Mouse (Mus musculus): ENCODE measurements around the gene Tmem216.

DNA sequence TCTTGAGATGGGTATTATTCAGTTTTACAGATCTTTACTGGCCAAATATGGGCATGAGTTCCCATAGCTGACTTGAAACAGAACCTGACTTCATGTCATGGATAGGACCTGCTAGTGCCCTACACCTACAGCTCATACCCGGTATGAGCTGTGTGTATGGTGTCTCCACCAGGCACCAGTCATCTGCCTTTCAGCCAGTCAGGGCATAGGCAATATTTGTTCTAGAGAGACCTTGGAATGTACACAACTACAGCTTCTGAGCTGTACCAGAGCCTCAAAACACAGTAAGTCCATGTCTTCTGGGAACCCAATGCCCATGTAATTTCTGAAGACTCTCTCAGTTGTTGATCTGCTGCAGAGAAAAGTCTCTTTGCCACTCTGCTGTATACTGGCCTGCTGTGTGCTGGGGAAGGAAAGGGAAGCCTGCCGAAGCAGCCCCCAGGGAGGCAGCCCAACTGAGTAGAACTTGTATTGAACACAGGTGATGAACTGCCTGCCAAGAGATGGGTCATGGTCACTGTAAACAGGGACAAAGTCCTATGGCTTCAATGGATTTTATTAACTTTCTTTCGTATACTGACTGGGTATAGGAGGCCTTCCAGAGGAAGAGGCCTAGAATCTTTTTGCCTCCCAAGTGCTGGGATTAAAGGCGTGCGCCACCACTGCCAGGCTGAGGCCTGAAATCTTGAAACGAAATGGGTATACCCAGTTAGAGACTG lies 35.8 kb upstream of the Tmem216 start:
- TF ChIP-seq CTCF (IDR thresholded peaks at IDR 0.05; ENCODE audit: low read depth), result no peak
- TF ChIP-seq EP300 (IDR thresholded peaks at IDR 0.05; ENCODE audit: low read depth), result no peak
